Mouse (Mus musculus) midbrain, postnatal 0 days (tissue): ENCODE results near the gene Oscp1. TPM values are rescaled to one million over a fixed set of nuclear protein-coding genes. Genes with fewer than 3 reads are reported as not detected.

ENCODE experiments used
- ATAC-seq: fragments of 200-750 bp; cut with Nextera tagmentation; 2 replicates; pipeline ENCODE4 v1.8.0; 2017; ENCODE audit warnings: moderate number of reproducible peaks, mild to moderate bottlenecking, moderate TSS enrichment, moderate library complexity; ENCODE audit not compliant: low FRiP score
- DNase-seq: peaks from one replicate; pipeline ENCODE4 v3.0.0-alpha.2; 2015; ENCODE audit warnings: low spot score
- H3K27ac ChIP-seq: fragments of 300-500 bp; sonication (generic); 2 replicates; pipeline ENCODE4 v1.5.1; 2014; ENCODE audit warnings: low read depth, mild to moderate bottlenecking, low read length, mixed read lengths
- H3K27me3 ChIP-seq: fragments of 300-500 bp; sonication (generic); 2 replicates; pipeline ENCODE4 v1.6.1; 2014; ENCODE audit warnings: low read length, control low read depth, mixed read lengths; ENCODE audit not compliant: insufficient read depth
- H3K36me3 ChIP-seq: fragments of 300-500 bp; sonication (generic); 2 replicates; pipeline ENCODE4 v1.6.1; 2014; ENCODE audit warnings: low read length, control low read depth, mixed read lengths; ENCODE audit not compliant: insufficient read depth
- H3K4me1 ChIP-seq: fragments of 300-500 bp; sonication (generic); 2 replicates; pipeline ENCODE4 v1.6.1; 2014; ENCODE audit warnings: mild to moderate bottlenecking, control low read depth, antibody characterized with exemption, low read length, mixed read lengths; ENCODE audit not compliant: insufficient read depth
- H3K4me2 ChIP-seq: fragments of 300-500 bp; sonication (generic); 2 replicates; pipeline ENCODE4 v1.6.1; 2014; ENCODE audit warnings: low read depth, mild to moderate bottlenecking, low read length, mixed read lengths; ENCODE audit not compliant: poor library complexity, severe bottlenecking
- H3K4me3 ChIP-seq: fragments of 300-500 bp; sonication (generic); 2 replicates; pipeline ENCODE4 v1.5.1; 2014; ENCODE audit warnings: low read depth, mild to moderate bottlenecking, low read length, moderate library complexity
- H3K9ac ChIP-seq: fragments of 300-500 bp; sonication (generic); replicated peaks from 2 replicates; pipeline ENCODE4 v1.6.1; 2014; ENCODE audit warnings: mild to moderate bottlenecking, low read length, moderate library complexity, mixed read lengths; ENCODE audit not compliant: poor library complexity, severe bottlenecking
- H3K9me3 ChIP-seq: fragments of 300-500 bp; sonication (generic); 2 replicates; pipeline ENCODE4 v1.6.1; 2016; ENCODE audit warnings: low read length, control low read depth
- CTCF ChIP-seq: IDR thresholded peaks from 2 replicates; pipeline ENCODE4 v1.5.1; 2016; ENCODE audit warnings: antibody characterized with exemption, mild to moderate bottlenecking
- WGBS: fragments of 180-500 bp; shearing (Covaris S2); extraction: QIAGEN DNeasy Blood & Tissue Kit; methylation state at CpG from one replicate; pipeline ENCODE4 v1.1.7; 2014; 5-methylcytosine and 5-hydroxymethylcytosine counted together
- polyA plus RNA-seq: library from polyadenylated mRNA; unstranded; fragments of >200 nt; fragmentation: Nextera tagmentation; extraction: Ambion mirVana; gene quantifications from 2 replicates; pipeline ENCODE4 v1.2.1, GENCODE M21; 2015
- total RNA-seq: library from RNA; depleted of rRNA; stranded (reverse); fragments of >200 nt; gene quantifications from 2 replicates; pipeline ENCODE4 v1.2.3, GENCODE M21; 2014

The Oscp1 gene
- total and polyA plus RNA-seq, 2 experiments from 2014 or later: 34.3 to 47.7 TPM

DNA sequence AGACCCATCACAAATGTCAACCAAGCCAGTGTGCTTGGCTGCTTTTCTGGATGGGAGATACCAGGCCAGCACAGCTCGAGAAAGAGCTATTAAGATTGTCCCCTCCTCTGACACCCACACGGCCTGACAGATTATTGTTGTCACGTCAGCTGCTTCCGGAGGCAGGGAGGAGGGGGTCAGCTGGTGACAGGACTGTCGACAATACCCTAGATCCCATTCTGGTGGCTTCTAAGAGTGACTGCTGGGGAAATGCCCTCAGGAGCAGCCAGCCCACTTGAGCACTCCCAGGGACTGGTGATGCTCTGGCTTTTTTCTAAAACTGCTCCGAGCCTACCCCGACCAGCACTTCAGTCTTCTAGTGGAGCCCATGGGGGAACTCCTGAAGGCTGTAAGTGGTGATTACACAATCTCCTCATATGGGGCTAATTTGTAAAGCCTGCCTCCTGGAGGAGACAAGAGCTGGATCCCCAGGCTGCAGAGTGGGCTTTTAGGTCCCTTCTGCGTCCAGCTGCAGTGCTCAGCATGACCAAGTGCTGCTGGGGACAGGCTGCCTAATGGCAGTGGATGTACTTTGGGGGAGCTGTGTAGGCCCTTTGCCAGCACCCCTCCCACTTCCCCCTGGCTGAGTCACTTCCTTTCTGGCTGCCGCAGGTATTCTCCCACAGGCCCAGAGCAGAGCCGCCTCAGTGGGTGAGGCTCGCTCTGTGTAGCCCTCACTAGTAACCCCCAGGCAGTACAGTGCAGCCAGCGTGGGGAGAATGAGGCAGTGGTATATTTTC lies 52.2 kb downstream of the Oscp1 start:
- Histone ChIP-seq H3K4me1 (peaks cover 20% of the 10 kb centered on the region), H3K9ac (peak overlapping the region; percentile 2), H3K36me3 (no peaks in the 10 kb centered on the region; the same call in 1 of the 2 replicates), H3K27me3 (no peaks in the 10 kb centered on the region), H3K27ac (peak overlapping the region; percentile 71), H3K4me3 (no peak overlapping the region), H3K9me3 (no peaks in the 10 kb centered on the region), H3K4me2 (peak overlapping the region; percentile 10; the same call in 1 of the 2 replicates)
- WGBS: 4% methylated on average over 12 of the region's 12 CpGs
- ATAC-seq (peak; percentile 47), DNase-seq (peak; percentile 64)
- peak; percentile 47 for TF ChIP-seq CTCF

DNA sequence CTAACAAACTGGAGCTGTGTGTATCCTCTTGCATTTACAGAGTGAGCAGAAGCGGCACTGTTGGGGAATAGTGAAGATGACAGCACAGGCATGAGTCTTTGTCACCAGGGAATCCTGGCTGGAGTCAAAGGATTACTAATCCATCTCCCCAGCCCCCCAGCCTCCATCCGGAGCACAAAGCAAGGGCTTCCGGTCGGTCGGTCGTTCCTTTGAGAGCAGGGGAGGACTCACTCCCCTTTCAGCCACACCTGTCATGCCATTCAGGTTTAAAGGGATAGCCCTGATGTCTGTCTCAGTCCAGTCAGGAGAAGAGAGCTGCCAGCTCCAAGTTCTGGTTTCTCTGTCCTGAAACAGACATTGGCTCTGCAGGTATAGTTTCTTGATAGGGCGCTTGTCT lies 52.8 kb downstream of the Oscp1 start:
- TF ChIP-seq CTCF: no peak
- no peak; the same call in 1 of the 2 replicates for ATAC-seq
- Histone ChIP-seq H3K4me1 (peaks cover 16% of the 10 kb centered on the region), H3K9me3 (no peaks in the 10 kb centered on the region), H3K4me3 (no peak overlapping the region), H3K27ac (peak overlapping the region; percentile 71), H3K4me2 (peak overlapping the region; percentile 10; the same call in 1 of the 2 replicates), H3K36me3 (no peaks in the 10 kb centered on the region; the same call in 1 of the 2 replicates), H3K9ac (peak overlapping the region; percentile 2), H3K27me3 (no peaks in the 10 kb centered on the region)
- WGBS: 12% methylated on average over 7 of the region's 7 CpGs
- DNase-seq: no peak

GRCm38 (mm10) chr4:126113243-126113642 lies 54.9 kb downstream of the Oscp1 start:
- Histone ChIP-seq H3K9me3 (no peaks in the 10 kb centered on the region), H3K27ac (no peak overlapping the region), H3K4me3 (no peak overlapping the region), H3K36me3 (peaks cover 2% of the 10 kb centered on the region; the same call in 1 of the 2 replicates), H3K27me3 (no peaks in the 10 kb centered on the region), H3K4me1 (peaks cover 18% of the 10 kb centered on the region), H3K4me2 (no peak overlapping the region), H3K9ac (no peak overlapping the region)
- 68% methylated on average over 4 of the region's 4 CpGs for WGBS
- no peak for TF ChIP-seq CTCF
- DNase-seq: no peak
- no peak for ATAC-seq

DNA sequence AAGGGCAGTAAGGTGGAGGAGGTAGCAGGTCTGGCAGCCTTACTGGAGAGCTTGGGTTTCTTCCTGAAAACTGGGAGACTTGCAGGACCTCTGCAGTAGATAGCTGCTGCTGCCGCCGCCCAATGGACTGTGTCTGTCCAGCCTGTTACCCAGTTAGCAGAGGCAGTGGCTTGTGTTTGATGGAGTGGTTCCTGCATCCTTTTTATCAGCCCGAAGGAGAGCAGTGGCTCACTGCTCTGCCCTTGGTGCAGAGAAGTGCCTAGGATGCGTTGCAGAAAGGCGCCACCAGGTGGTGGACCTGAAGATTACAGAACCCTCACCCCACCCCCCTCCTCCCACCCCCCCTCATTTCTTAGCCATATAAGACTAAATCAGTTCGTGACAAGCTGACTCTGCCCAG lies 55.6 kb downstream of the Oscp1 start:
- Histone ChIP-seq H3K9me3 (no peaks in the 10 kb centered on the region), H3K4me1 (peaks cover 20% of the 10 kb centered on the region), H3K27me3 (no peaks in the 10 kb centered on the region), H3K4me2 (no peak overlapping the region), H3K9ac (no peak overlapping the region), H3K36me3 (peaks cover 2% of the 10 kb centered on the region; the same call in 1 of the 2 replicates), H3K4me3 (no peak overlapping the region), H3K27ac (no peak overlapping the region)
- ATAC-seq: no peak
- peak; percentile 58 for TF ChIP-seq CTCF
- peak; percentile 56 for DNase-seq
- WGBS: 29% methylated on average over 6 of the region's 6 CpGs

- 92% methylated on average over 9 of the region's 9 CpGs for WGBS
- DNase-seq (no peak), ATAC-seq (no peak)
- H3K9me3 ChIP-seq: no peaks in the 10 kb centered on the region
- no peak overlapping the region for H3K4me2 ChIP-seq
- H3K27me3 ChIP-seq: no peaks in the 10 kb centered on the region
- H3K4me1 ChIP-seq: peaks cover 12% of the 10 kb centered on the region
- no peak overlapping the region for H3K4me3 ChIP-seq
- H3K36me3 ChIP-seq: peaks cover 2% of the 10 kb centered on the region; the same call in 1 of the 2 replicates
- no peak overlapping the region for H3K27ac ChIP-seq
- H3K9ac ChIP-seq: no peak overlapping the region
- TF ChIP-seq CTCF: no peak
Measured at GRCm38 (mm10) chr4:126115411-126115810, 57.0 kb downstream of the Oscp1 start.

- no peak overlapping the region for H3K9ac ChIP-seq
- TF ChIP-seq CTCF: no peak
- peaks cover 6% of the 10 kb centered on the region for H3K4me1 ChIP-seq
- WGBS: 70% methylated on average over 6 of the region's 6 CpGs
- no peak for ATAC-seq
- no peaks in the 10 kb centered on the region for H3K9me3 ChIP-seq
- no peak overlapping the region for H3K27ac ChIP-seq
- H3K27me3 ChIP-seq: no peaks in the 10 kb centered on the region
- no peak for DNase-seq
- H3K4me3 ChIP-seq: no peak overlapping the region
- no peak overlapping the region for H3K4me2 ChIP-seq
- H3K36me3 ChIP-seq: peaks cover 2% of the 10 kb centered on the region; the same call in 1 of the 2 replicates
Measured at GRCm38 (mm10) chr4:126115871-126116521, 57.6 kb downstream of the Oscp1 start.
